Mouse (Mus musculus): ENCODE data around the gene Uba52. TPM values are rescaled to one million over a fixed set of nuclear protein-coding genes. Genes with fewer than 3 reads are reported as not detected.
A peak's percentile ranks its signal among the peaks of the same experiment; 100 is the strongest.
"Not testable (repeated sequence)": the region's sequence is repeated elsewhere in the genome, so short reads cannot be mapped to it uniquely, and the experiment has no call there.

The Uba52 gene
- polyA plus RNA-seq, 1 experiment from 2014 or later: 882 TPM

DNA sequence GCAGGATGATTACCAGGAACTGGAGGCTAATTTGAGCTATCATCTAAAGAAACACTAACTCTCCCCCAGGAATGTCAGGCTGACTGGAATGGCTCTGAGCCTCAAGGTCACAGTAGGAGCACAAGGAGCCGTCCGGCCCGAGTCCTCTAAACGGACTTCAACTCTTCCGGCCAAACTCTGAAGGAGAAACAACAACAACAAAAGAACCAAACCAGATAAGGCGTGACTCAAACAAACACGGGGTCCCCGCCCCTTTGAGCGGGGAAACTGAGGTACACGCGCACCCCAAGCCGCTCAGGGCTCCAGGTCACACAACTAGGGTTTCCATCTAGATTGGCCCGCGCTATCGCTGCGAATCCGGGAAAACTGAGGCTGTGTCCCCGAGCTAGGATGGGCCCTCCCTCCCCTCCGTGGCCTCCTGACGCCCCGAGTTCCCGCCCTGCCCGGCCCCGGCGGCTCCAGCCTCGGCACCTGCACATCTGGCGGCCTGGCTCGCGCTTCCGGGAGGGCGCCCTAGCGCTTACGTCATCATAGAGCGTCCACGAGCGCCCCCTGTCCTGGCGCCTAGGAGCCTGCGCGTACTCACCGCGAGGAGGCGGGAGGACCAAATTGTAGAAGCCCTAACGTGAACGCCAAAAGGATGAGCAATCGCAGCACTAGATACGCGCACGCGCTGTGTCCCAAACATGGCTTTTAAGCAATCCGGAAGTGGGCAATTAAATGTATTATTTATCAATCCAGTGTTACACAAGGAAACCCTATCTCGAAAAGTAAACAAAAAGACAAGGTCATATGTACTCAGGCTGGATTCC is 12.2 kb upstream of the Uba52 start:
- Histone ChIP-seq H3K36me3 (ENCODE audit: insufficient read depth, low read length) (peaks cover 10% of the 10 kb centered on the region; the same call in 1 of the 2 replicates), H3K4me3 (ENCODE audit: low read length) (peak overlapping the region; percentile 80), H3K4me1 (ENCODE audit: insufficient read depth, low read length) (peaks cover 22% of the 10 kb centered on the region), H3K4me2 (replicated peaks; ENCODE audit: low read depth, low read length) (peak overlapping the region; percentile 76), H3K27me3 (ENCODE audit: insufficient read depth, low read length) (no peaks in the 10 kb centered on the region), H3K9ac (replicated peaks; ENCODE audit: low read length) (peak overlapping the region; percentile 79), H3K27ac (ENCODE audit: low read length) (peak overlapping the region; percentile 95), H3K9me3 (ENCODE audit: low read length) (no peaks in the 10 kb centered on the region)
- ATAC-seq (ENCODE audit: low FRiP score, low TSS enrichment): peak; percentile 81
- WGBS: under 1% methylated on average over 51 of the region's 51 CpGs

DNA sequence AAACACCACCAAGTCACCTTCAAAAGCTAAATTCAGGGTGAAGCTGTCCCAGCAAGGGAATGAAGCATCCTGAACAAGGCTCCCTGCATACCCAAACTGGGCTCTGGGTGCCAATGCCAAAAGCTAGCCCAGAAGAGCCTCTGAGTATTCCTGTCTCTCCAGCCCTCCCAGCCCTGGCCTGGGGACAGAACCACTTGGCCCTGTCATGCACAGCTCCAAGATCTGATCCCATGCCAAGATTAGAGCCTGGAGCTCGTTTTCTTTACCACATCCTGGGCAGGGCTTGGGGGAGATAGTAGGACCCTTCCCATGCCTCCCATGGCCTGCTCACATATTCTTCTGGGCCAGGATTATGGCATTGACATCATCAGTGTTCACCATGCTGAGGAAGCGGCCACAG is 9.0 kb upstream of the Uba52 start:
- Histone ChIP-seq H3K36me3 (ENCODE audit: insufficient read depth, low read length) (peaks cover 22% of the 10 kb centered on the region; the same call in 1 of the 2 replicates), H3K27me3 (ENCODE audit: insufficient read depth, low read length) (no peaks in the 10 kb centered on the region), H3K27ac (ENCODE audit: low read length) (no peak overlapping the region), H3K9ac (replicated peaks; ENCODE audit: low read length) (no peak overlapping the region), H3K4me2 (replicated peaks; ENCODE audit: low read depth, low read length) (no peak overlapping the region), H3K4me3 (ENCODE audit: low read length) (no peak overlapping the region), H3K9me3 (ENCODE audit: low read length) (no peaks in the 10 kb centered on the region), H3K4me1 (ENCODE audit: insufficient read depth, low read length) (peaks cover 15% of the 10 kb centered on the region)
- ATAC-seq (ENCODE audit: low FRiP score, low TSS enrichment): no peak
- WGBS: 67% methylated on average over 2 of the region's 2 CpGs

- WGBS: 95% methylated on average over 6 of the region's 6 CpGs
- Histone ChIP-seq H3K4me3 (ENCODE audit: low read length) (no peak overlapping the region), H3K9ac (replicated peaks; ENCODE audit: low read length) (no peak overlapping the region), H3K4me1 (ENCODE audit: insufficient read depth, low read length) (peaks cover 15% of the 10 kb centered on the region), H3K27ac (ENCODE audit: low read length) (no peak overlapping the region), H3K9me3 (ENCODE audit: low read length) (no peaks in the 10 kb centered on the region), H3K27me3 (ENCODE audit: insufficient read depth, low read length) (no peaks in the 10 kb centered on the region), H3K36me3 (ENCODE audit: insufficient read depth, low read length) (peaks cover 27% of the 10 kb centered on the region), H3K4me2 (replicated peaks; ENCODE audit: low read depth, low read length) (no peak overlapping the region)
- no peak for ATAC-seq (ENCODE audit: low FRiP score, low TSS enrichment)
These were observed 8.4 kb upstream of the Uba52 start for GRCm38 (mm10) chr8:70519043-70519442.

DNA sequence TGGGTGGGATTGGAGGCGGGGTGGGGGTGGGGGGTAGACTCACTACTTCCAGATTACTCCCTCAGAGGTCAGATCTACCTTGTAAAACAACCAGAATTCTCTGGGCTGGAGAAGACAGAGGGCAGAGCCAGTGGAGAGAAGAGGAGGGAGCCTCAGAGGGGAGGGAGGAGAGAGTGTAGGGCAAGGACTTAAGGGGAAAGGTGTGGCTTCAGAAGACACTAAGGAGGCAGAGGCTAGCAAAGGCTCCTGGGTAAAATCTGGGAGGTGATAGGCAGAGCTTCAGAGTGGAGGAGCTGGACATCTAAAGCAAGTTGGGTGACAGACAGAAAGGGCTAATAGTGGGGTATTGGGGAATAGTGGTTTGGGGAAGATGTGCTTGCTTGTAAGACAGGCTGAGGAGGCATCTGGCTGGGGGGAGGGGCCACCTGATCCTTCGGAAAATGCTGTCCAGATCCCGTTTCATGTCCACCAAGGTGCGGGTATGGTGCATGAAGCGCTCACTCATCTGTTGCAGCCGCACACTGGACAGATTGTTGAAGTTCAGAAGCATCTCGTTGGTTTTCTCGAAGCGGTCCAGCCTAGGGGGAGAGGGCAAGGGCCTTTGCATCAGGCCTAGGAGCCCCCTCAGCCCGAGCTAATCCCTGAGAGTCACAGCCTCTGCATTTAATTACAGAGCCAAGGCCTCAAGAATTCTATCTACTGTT is 7.5 kb upstream of the Uba52 start:
- no peaks in the 10 kb centered on the region for H3K9me3 ChIP-seq (ENCODE audit: low read length)
- H3K36me3 ChIP-seq (ENCODE audit: insufficient read depth, low read length): peaks cover 32% of the 10 kb centered on the region
- H3K27ac ChIP-seq (ENCODE audit: low read length): no peak overlapping the region
- no peaks in the 10 kb centered on the region for H3K27me3 ChIP-seq (ENCODE audit: insufficient read depth, low read length)
- peaks cover 9% of the 10 kb centered on the region for H3K4me1 ChIP-seq (ENCODE audit: insufficient read depth, low read length)
- H3K4me3 ChIP-seq (ENCODE audit: low read length): no peak overlapping the region
- no peak for ATAC-seq (ENCODE audit: low FRiP score, low TSS enrichment)
- no peak overlapping the region for H3K9ac ChIP-seq (replicated peaks; ENCODE audit: low read length)
- 62% methylated on average over 10 of the region's 10 CpGs for WGBS
- H3K4me2 ChIP-seq (replicated peaks; ENCODE audit: low read depth, low read length): no peak overlapping the region

GRCm38 (mm10) chr8:70513441-70513840 is 2.8 kb upstream of the Uba52 start:
- WGBS: 73% methylated on average over 2 of the region's 2 CpGs
- H3K27me3 ChIP-seq (ENCODE audit: insufficient read depth, low read length): no peaks in the 10 kb centered on the region
- no peak for ATAC-seq (ENCODE audit: low FRiP score, low TSS enrichment)

GRCm38 (mm10) chr8:70512253-70512903 is 1.8 kb upstream of the Uba52 start:
- ATAC-seq (ENCODE audit: low FRiP score, low TSS enrichment): no peak
- H3K36me3 ChIP-seq (ENCODE audit: insufficient read depth, low read length): peaks cover 32% of the 10 kb centered on the region
- 94% methylated on average over 11 of the region's 11 CpGs for WGBS

More at GRCm38 (mm10) chr8:70513441-70513840, 2.8 kb upstream of the Uba52 start:
- H3K4me2 ChIP-seq (replicated peaks; ENCODE audit: low read depth, low read length): no peak overlapping the region
- H3K9me3 ChIP-seq (ENCODE audit: low read length): no peaks in the 10 kb centered on the region
- H3K4me3 ChIP-seq (ENCODE audit: low read length): no peak overlapping the region
- H3K27ac ChIP-seq (ENCODE audit: low read length): no peak overlapping the region
- no peak overlapping the region for H3K9ac ChIP-seq (replicated peaks; ENCODE audit: low read length)
- H3K4me1 ChIP-seq (ENCODE audit: insufficient read depth, low read length): peaks cover 16% of the 10 kb centered on the region
- H3K36me3 ChIP-seq (ENCODE audit: insufficient read depth, low read length): peaks cover 27% of the 10 kb centered on the region

DNA sequence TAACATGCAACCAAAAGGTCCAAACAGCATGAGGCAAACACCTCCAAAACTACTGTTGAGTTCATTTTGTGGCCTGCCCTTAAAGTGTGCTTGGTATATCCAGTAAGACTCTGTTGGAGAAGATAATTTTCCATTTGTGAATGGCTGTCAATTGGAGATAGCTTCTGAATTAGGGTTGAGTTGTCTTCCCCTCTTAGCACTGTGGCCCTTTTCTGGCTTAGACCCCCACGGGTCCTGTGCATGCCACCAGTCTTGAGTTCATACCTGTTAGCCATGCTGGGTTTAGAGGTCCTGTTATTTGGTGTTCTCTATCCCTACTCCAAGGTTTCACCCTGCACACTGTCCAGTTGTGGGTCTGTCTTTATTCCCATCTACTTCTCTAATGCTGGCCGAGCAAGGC is 1.2 kb upstream of the Uba52 start:
- no peaks in the 10 kb centered on the region for H3K27me3 ChIP-seq (ENCODE audit: insufficient read depth, low read length)
- H3K9me3 ChIP-seq (ENCODE audit: low read length): no peaks in the 10 kb centered on the region
- WGBS: 90% methylated on average over 2 of the region's 2 CpGs
- peaks cover 21% of the 10 kb centered on the region for H3K4me1 ChIP-seq (ENCODE audit: insufficient read depth, low read length)
- no peak for ATAC-seq (ENCODE audit: low FRiP score, low TSS enrichment)
- H3K27ac ChIP-seq (ENCODE audit: low read length): no peak overlapping the region
- no peak overlapping the region for H3K4me3 ChIP-seq (ENCODE audit: low read length)
- H3K9ac ChIP-seq (replicated peaks; ENCODE audit: low read length): no peak overlapping the region
- H3K36me3 ChIP-seq (ENCODE audit: insufficient read depth, low read length): peaks cover 31% of the 10 kb centered on the region
- H3K4me2 ChIP-seq (replicated peaks; ENCODE audit: low read depth, low read length): peak overlapping the region; percentile 52; the same call in 1 of the 2 replicates

More at GRCm38 (mm10) chr8:70512253-70512903, 1.8 kb upstream of the Uba52 start:
- H3K4me3 ChIP-seq (ENCODE audit: low read length): no peak overlapping the region
- H3K27ac ChIP-seq (ENCODE audit: low read length): no peak overlapping the region
- H3K4me1 ChIP-seq (ENCODE audit: insufficient read depth, low read length): peaks cover 17% of the 10 kb centered on the region
- no peaks in the 10 kb centered on the region for H3K27me3 ChIP-seq (ENCODE audit: insufficient read depth, low read length)
- H3K9ac ChIP-seq (replicated peaks; ENCODE audit: low read length): no peak overlapping the region
- H3K9me3 ChIP-seq (ENCODE audit: low read length): no peaks in the 10 kb centered on the region
- no peak overlapping the region for H3K4me2 ChIP-seq (replicated peaks; ENCODE audit: low read depth, low read length)

DNA sequence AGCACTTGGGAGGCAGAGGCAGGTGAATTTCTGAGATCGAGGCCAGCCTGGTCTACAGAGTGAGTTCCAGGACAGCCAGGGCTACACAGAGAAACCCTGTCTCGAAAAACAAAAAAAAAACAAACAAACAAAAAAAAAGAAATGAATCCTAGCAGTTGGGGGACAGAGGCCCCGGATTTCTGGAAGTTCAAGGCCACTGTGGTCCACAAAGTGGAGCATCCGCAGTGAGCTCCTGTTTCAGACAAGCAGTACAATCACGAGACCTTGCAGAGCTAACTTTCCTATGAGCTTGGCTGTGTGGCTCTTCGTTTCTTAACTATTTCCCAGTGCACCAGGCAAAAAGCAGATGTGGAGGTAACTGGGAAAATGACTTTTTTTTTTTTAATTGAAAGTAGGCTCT is 573 bp upstream of the Uba52 start:
- Histone ChIP-seq H3K27ac (ENCODE audit: low read length) (peak overlapping the region; percentile 99; the same call in 1 of the 2 replicates), H3K4me2 (replicated peaks; ENCODE audit: low read depth, low read length) (peak overlapping the region; percentile 52), H3K36me3 (ENCODE audit: insufficient read depth, low read length) (peaks cover 27% of the 10 kb centered on the region), H3K9ac (replicated peaks; ENCODE audit: low read length) (peak overlapping the region; percentile 99), H3K4me3 (ENCODE audit: low read length) (peak overlapping the region; percentile 99), H3K4me1 (ENCODE audit: insufficient read depth, low read length) (peaks cover 22% of the 10 kb centered on the region)
- WGBS: 84% methylated on average over 6 of the region's 6 CpGs
- not testable (repeated sequence) for ATAC-seq (ENCODE audit: low FRiP score, low TSS enrichment); H3K9me3 ChIP-seq (ENCODE audit: low read length); H3K27me3 ChIP-seq (ENCODE audit: insufficient read depth, low read length)

- ATAC-seq (ENCODE audit: low FRiP score, low TSS enrichment): no peak
- peak overlapping the region; percentile 99 for H3K27ac ChIP-seq (ENCODE audit: low read length)
- no peaks in the 10 kb centered on the region for H3K9me3 ChIP-seq (ENCODE audit: low read length)
- peaks cover 23% of the 10 kb centered on the region for H3K36me3 ChIP-seq (ENCODE audit: insufficient read depth, low read length)
- peaks cover 38% of the 10 kb centered on the region for H3K4me1 ChIP-seq (ENCODE audit: insufficient read depth, low read length)
- H3K27me3 ChIP-seq (ENCODE audit: insufficient read depth, low read length): no peaks in the 10 kb centered on the region
- peak overlapping the region; percentile 99 for H3K4me3 ChIP-seq (ENCODE audit: low read length)
- peak overlapping the region; percentile 97 for H3K4me2 ChIP-seq (replicated peaks; ENCODE audit: low read depth, low read length)
- H3K9ac ChIP-seq (replicated peaks; ENCODE audit: low read length): peak overlapping the region; percentile 99
- WGBS: 10% methylated on average over 25 of the region's 25 CpGs
These were observed 1.2 kb downstream of the Uba52 start for GRCm38 (mm10) chr8:70509281-70509952.

Data from kidney, embryonic 16.5 days (tissue).